Mouse (Mus musculus) cerebellum, postnatal 14 days (tissue): ENCODE measurements around the gene Gm11084.
"Not testable (repeated sequence)": the region's sequence is repeated elsewhere in the genome, so short reads cannot be mapped to it uniquely, and the experiment has no call there.

Source experiments
- DNase-seq, 2 experiments: peaks; one replicate each; pipeline ENCODE4 v3.0.0; 2021; ENCODE audit warnings: mixed read lengths in 2 of 2

The Gm11084 gene

GRCm38 (mm10) chr2:72986616-72987015, at the start of gene Gm11084:
Gene Gm11084 (minus strand): TSS chr2:72986716.
- DNase-seq: no peak

DNA sequence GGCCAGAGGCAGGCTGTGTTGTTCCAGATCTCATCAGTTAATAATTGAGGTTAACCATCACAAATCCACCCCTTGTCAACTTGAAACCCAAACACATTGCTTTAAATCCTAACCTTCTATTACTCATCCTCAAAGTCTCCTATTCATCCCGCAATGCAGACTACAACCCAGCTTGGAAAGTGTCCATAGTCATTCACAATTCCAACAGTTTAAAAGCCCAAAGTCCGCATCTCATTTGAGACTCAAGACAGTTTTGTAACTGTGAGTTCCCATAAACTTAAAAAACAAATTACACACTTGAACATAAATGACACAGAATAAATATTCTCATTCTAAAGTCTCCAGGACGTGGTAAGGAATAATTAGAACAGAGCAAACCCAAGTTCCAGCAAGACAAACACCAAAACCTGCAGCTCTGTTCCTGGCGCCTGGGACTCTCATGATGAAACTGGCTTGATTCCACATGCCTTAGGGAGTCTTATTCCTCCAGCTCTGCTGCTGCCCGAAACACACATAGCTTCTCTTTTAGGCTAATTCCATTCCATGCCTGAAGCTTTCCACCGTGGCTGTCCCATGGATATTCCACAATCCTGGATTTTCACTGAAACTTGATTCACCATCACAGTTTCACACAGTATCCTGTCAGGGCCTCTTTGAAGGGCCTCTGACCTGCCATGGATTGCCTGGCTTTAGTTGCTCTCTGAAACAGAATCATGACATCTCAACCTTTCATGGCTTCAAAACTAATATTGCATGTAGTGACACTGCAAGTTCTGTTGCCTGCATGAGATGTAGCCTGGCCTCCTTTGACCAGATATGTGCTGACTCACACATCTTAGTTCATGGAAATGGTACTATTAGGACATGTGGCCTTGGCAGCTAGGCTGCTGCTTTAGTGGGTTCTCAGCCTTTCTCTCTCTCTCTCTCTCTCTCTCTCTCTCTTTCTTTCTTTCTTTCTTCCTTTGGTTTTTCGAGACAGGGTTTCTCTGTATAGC, 44.8 kb upstream of the Gm11084 start:
- DNase-seq: no peak

DNA sequence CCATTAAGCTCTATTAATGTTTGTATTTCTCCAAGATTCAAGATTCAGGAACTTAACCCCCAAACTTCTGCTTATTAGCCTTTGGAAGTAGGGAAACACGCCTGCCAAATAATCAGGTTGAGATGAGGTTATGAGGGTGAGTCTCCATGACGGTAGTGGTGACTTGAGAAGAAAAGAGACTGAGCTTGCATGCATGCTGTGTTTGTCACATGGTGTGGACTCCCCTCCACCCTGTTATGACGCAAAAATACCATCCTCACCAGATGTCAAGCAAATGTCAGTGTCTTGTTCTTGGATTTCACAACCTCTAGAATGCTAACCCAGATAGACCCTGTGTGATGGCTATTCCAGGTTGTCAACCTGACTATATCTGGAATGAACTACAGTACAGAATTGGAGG, 43.3 kb upstream of the Gm11084 start:
- DNase-seq: no peak

DNA sequence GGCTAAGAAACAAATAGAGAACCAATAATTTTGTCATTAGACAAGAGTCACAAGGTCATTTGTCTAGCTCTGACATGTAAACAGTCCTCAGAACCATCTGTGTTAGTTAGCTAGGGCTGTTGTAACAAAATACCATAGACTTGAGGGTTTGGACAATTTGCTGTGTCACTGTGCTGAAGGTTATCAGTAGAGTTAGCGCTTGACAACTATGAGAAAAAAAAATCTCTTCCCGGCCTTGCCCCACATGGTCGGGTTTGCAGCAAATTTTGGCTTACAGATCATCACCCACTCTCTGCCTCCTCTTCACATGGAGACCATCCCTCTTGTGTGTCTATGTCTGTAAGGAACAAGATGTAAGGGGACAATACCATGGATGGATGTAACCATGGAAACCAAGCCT, 41.5 kb upstream of the Gm11084 start:
- no peak for DNase-seq

DNA sequence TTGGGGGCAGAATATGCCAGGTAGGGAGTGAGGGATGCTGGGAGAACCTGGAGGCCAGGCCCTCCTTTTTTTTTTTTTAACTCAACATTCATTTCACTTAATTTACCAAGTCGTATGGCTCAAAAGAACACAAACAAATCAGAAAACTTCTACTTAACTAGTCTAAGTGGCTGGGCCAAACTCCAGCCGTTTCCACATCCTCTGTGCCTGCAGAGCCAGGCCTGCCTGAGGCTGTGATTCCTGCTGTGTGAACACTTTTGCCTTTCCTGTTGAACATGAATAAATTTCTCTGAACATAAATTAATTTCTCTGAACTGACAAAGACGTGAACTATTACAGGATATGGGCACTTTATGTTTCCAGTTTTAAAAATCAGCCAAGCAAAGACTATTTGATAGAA, 40.6 kb upstream of the Gm11084 start:
- no peak for DNase-seq

DNA sequence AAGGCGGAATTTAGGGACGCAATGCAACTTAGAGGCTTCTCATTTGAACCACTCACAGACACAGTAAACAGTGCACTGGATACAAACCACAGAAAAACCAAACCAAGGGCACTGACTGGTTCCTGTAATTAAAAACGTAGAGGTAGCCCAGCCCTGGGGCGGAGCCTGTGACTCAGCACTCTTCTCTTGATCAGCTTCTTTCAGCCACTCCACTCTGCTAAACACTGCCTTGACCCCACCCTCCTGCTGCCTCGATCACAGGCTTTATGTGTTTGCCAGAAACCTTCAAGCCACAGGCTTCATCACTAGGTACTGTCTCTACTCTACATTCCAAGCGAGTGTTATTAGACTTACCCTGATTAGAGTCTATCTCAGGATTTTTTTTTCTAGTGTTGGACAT, 37.3 kb upstream of the Gm11084 start:
- no peak for DNase-seq

DNA sequence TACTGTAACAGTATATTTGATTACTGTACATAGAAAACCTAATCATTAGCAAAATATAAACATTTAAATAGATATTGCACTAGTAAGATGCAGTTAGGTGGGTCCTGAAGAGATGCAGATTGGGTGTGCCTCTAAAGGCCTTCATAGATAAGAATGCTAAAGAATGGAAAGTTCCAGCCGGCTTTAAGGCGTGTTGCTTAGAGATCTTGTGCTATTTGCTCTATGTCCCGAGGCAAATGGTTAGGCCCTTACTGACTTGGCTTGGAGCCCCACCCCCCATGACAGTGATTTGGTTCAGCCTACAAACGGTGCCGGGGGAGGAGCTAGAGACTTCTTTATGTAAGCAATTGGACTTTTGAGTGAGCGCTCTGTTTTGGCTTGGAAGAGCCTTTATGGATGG, 34.5 kb upstream of the Gm11084 start:
- DNase-seq: no peak

GRCm38 (mm10) chr2:73019371-73020146, 33.0 kb upstream of the Gm11084 start:
- peak; percentile 87 to 90 for DNase-seq

GRCm38 (mm10) chr2:73014063-73014462, 27.5 kb upstream of the Gm11084 start:
- DNase-seq: not testable (repeated sequence)

GRCm38 (mm10) chr2:73012636-73013035, 26.1 kb upstream of the Gm11084 start:
- peak; percentile 51 to 83 for DNase-seq

DNA sequence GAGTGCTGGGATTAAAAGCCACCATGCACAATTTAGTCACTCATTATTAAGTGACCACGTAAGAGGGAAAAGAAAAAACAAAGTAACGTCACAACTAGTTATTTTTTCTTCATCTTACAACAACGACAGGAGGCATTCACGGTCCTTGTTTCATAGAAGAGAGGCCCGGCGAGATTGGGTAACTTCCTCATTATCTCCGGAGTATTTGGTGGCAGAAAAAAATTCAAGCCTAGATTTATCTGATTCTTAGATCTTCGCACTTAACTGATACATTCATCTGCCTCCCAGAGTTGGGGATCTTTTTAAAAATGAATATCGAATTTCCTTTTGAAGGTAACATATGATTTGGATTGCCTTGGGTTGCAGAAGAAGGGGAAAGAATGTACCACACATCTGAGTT, 21.0 kb upstream of the Gm11084 start:
- no peak for DNase-seq

- DNase-seq: no peak
Measured at GRCm38 (mm10) chr2:73005611-73006515, 19.3 kb upstream of the Gm11084 start.

GRCm38 (mm10) chr2:73003751-73004717, 17.5 kb upstream of the Gm11084 start:
- peak; percentile 58 to 69 for DNase-seq

DNA sequence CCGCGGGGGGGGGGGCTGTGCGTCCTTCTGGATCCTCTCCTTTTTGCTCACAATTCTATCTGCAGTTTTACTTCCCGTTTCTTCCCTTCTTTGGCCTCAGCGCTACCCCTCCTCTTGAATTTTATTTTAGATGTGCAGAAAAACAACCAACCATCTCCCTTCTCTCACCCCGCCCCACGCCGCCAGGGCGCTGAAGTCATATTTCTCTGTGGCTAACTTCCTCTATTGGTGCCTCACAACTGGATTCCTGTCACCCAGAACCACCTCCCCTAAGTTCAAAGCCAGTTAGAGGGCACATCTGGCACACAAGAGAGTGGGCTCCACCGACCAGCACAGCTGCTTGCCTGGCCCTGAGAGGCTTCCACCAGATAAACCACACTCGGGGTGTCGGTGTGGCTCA, 16.5 kb upstream of the Gm11084 start:
- no peak for DNase-seq

DNA sequence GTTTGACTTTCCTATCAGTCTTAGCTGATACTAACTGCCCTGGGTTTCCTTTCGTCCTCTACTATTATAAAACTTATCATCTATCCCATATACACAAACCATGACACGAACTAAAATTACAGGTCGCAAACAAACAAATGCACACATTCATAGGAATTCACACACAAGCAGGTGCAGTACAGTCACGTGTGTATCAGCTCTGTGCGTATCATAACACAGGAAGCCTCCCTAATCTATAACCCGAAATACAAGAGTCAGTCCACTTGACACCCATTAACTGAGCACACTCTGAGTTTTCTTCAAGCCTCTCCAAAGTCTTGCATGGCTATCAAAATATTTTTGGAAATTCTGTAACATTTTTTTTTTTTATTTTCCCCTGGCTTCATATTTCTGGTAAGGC, 15.9 kb upstream of the Gm11084 start:
- DNase-seq: no peak

DNA sequence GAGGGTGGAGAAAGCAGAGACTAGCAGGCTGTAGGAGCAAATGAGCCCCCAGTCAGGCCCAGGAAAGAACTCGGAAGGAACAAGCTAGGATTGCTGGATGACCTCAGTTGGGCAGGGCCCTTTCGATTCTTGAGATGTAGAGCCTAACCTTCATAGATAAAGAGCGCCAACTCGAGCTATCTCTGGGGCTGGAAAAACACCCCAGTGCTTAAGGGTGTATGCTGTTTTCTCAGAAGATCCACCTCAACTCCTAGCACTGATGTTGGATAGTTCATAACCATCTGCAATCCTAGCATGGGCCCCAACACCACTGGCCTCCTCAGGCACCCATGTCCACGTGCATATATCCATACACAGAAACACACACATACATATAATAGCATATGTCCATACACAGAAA, 15.5 kb upstream of the Gm11084 start:
- DNase-seq: no peak

- no peak for DNase-seq
Measured at GRCm38 (mm10) chr2:73000194-73000593, 13.7 kb upstream of the Gm11084 start.

DNA sequence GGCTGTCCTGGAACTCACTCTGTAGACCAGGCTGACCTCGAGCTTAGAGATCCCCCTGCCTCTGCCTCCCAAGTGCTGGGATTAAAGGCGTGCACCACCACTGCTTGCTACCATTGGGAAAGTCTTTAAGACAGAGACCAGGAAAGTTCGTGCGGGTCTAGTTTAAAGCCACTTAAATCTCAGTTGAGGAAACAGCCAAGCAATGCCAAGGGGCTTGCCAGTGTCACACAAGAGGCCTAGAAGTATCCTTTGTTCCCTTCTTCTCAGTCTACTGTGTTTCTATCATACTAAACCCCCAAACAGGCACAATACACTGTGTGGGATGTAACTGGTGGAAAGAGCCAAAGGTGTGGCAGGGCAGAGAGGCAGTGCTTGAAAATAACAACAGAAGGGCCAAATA, 11.1 kb upstream of the Gm11084 start:
- DNase-seq: no peak

- peak; percentile 72 to 85 for DNase-seq
Measured at GRCm38 (mm10) chr2:72996808-72997378, 10.4 kb upstream of the Gm11084 start.

DNA sequence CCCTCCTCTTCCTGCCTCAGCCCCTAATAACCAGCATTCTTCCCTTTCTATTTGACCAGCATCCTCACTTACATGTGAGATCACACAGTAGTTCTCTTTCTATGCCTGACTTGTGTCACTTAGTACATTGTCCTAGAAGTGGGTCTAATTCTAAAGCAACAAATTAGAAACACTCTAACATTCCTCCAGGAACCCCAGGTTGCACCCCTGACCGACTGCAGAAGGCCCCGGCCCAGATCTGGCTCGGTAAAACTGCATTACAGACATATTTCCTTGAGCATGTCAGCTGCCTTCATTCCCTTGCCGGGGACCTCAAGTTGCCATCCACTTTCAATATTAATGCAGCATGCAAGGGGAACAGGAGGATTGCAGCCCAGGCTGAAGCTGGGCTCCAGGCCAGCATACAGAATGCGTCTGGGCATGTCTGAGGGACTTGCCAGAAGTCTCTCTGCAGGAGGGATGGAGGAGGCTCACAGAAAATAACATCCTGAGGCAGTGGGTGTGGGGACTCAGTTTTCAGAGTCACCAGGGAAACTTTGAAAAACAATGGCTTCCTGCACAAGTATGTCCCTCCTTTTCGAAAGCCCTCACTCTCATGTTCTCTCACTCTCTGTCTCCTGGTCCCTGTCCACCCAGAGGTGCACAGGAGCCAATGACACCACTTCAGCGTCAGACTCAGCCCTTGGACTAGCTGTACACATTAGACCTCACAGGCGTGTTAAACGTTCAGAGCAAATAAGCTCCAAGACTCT, 9.0 kb upstream of the Gm11084 start:
- peak; percentile 91 to 93 for DNase-seq
